Mouse (Mus musculus): ENCODE results near the gene Cdc40. TPM values are rescaled to one million over a fixed set of nuclear protein-coding genes. Genes with fewer than 3 reads are reported as not detected.

Cdc40 gene
- polyA plus RNA-seq (2012; rRNA removed) = 27.8 and 31.4 TPM in 2 replicates

GRCm38 (mm10) chr10:40882831-40883643 is at the start of gene Cdc40, which contains the start of gene Wasf1:
Cdc40 (minus strand) TSS chr10:40883311.
Wasf1 (plus strand) TSS chr10:40883475.

Other genes starting within 250 kb of the Cdc40 start
- 0.62 and 0.66 TPM in 2 replicates for gene Mettl24, start 200.0 kb downstream of the Cdc40 start, polyA plus RNA-seq (2012; rRNA removed)
- 29.4 and 36.0 TPM in 2 replicates for gene Wasf1, start 164 bp upstream of the Cdc40 start, polyA plus RNA-seq (2012; rRNA removed)
- 0.02 TPM in 1 of 2 replicates, not detected in the other for gene Gpr6, start 189.0 kb upstream of the Cdc40 start, polyA plus RNA-seq (2012; rRNA removed)

Data from central nervous system, embryonic 11.5 days (tissue).